Mouse (Mus musculus): ENCODE results near the gene Inpp5b.

The Inpp5b gene

GRCm38 (mm10) chr4:124751300-124752250 is 9.9 kb downstream of the Inpp5b start:
- no peak for TF ChIP-seq GATA4 (IDR thresholded peaks at IDR 0.05; ENCODE audit: insufficient replicate concordance, low read length)

GRCm38 (mm10) chr4:124752281-124753199 is 10.9 kb downstream of the Inpp5b start:
- TF ChIP-seq GATA4 (IDR thresholded peaks at IDR 0.05; ENCODE audit: insufficient replicate concordance, low read length): no peak; the same call in 1 of the 2 replicates

DNA sequence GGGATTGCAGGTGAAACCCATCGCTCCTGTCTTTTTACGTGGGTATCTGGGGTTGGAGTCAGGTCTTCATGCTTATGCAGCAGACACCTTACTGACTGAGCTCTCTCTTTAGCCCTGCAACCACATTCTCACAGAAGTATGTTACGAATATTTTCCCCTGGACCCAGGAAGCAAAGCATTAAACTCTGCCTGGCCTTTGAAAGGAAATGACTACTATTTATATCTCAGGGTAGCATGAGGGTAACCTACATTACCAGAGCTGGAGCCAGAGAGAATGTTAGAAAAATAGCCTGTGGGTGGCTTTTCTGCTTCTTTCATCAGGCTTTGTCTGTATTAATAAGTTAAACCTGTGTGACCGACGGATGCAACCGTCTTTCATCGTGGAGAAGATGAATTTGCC is 13.9 kb downstream of the Inpp5b start:
- no peak for TF ChIP-seq GATA4 (IDR thresholded peaks at IDR 0.05; ENCODE audit: insufficient replicate concordance, low read length)

- TF ChIP-seq GATA4 (IDR thresholded peaks at IDR 0.05; ENCODE audit: insufficient replicate concordance, low read length): peak; percentile 39; the same call in 1 of the 2 replicates
These were observed 17.7 kb downstream of the Inpp5b start for GRCm38 (mm10) chr4:124759305-124759811.

GRCm38 (mm10) chr4:124761201-124761600 is 19.6 kb downstream of the Inpp5b start:
- no peak for TF ChIP-seq GATA4 (IDR thresholded peaks at IDR 0.05; ENCODE audit: insufficient replicate concordance, low read length)

GRCm38 (mm10) chr4:124762858-124763452 is 21.3 kb downstream of the Inpp5b start:
- no peak for TF ChIP-seq GATA4 (IDR thresholded peaks at IDR 0.05; ENCODE audit: insufficient replicate concordance, low read length)

DNA sequence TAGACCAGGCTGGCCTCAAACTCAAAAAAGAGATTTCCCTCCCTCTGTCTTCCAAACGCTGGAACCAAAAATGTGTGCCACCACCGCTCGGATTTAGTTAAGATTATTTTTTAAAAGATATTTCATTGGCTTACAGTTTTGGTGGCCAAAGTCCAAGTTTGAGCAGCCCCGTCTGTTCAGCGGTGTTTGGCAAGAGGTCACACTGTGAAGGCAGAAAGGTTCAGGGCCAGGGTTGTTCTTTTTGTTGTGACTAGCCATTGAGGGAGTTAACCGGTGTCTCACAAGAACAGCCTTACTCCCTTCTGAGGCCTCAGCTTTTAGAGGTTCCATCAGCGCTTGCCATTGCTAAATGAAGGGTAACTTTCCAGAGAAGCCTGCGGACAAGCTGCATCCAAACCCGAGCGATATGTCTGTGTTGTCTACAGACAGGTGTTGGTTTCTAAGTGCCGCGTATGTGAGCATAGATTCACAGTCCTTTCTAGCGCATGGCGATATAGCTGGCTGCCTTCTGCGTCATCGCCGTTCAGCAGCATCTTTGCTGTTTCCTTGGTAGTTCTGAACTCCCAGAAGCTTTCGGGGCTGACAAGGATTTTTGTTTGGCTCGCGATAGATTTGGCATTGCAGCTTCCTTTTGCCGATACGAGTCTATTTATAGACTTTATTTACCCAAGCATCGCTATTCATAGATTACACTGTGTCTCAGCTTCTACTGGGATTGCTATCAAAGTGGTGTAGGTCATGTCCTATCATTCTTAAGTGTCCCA is 24.3 kb downstream of the Inpp5b start:
- TF ChIP-seq GATA4 (IDR thresholded peaks at IDR 0.05; ENCODE audit: insufficient replicate concordance, low read length): peak; percentile 86; the same call in 1 of the 2 replicates

DNA sequence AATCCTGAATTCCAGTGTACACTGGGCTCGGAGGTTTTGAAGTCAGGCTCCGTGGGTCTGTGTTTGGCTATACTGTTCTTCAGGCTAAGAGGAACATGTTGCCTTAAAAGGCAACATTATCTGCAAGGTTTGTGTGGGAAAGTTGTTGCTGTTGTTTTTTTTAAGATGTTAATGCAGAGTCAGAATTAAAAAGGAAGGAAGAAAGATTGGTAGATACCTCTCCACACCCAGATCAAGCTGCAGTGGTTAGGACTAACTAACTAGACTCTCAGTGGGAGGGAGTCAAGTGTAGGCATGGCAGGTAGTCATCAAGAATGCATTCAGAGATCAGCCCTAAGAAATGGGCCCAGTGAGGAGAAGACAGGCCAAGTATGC is 24.9 kb downstream of the Inpp5b start:
- no peak for TF ChIP-seq GATA4 (IDR thresholded peaks at IDR 0.05; ENCODE audit: insufficient replicate concordance, low read length)

- no peak for TF ChIP-seq GATA4 (IDR thresholded peaks at IDR 0.05; ENCODE audit: insufficient replicate concordance, low read length)
These were observed 27.4 kb downstream of the Inpp5b start for GRCm38 (mm10) chr4:124768963-124769591.

DNA sequence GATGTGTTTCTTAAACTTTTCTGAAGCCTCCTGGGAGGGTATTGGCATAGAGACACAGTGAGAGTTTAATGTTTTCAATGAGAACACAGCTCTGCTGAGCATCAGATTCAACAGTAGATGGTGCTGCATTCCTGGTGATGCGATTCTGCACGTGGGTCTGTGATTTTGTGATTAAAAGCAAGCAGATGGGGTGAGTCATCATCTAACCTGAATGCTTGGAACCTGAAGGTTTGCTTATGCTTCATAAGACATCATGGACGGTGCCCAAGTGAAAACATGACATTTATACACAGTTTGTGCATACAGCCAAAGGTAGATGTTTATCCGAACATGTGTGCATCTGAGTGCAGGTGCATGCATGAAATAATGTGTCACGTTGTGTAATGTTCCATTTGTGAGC is 29.0 kb downstream of the Inpp5b start:
- TF ChIP-seq GATA4 (IDR thresholded peaks at IDR 0.05; ENCODE audit: insufficient replicate concordance, low read length): no peak

DNA sequence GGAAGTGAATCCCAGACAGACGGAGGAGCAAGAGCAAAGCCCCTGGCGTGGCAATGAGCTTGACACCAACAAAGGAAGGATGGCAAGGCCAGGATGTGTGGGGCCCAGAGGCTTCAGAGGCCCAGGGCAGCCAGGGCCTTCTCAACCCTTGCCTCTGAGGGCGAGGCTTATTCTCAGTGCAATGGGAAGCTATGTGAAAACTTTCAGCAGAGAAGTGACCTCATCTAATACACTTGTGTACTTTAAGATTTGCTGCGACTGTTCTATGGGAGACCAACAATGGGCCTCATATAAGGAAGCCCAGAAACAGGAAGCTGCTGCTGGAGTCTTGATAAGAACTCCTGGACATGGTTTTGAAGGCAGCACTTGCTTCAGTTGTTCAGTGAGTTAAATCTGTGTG is 30.5 kb downstream of the Inpp5b start:
- TF ChIP-seq GATA4 (IDR thresholded peaks at IDR 0.05; ENCODE audit: insufficient replicate concordance, low read length): peak; percentile 73; the same call in 1 of the 2 replicates

- no peak for TF ChIP-seq GATA4 (IDR thresholded peaks at IDR 0.05; ENCODE audit: insufficient replicate concordance, low read length)
These were observed 31.8 kb downstream of the Inpp5b start for GRCm38 (mm10) chr4:124773449-124773848.

DNA sequence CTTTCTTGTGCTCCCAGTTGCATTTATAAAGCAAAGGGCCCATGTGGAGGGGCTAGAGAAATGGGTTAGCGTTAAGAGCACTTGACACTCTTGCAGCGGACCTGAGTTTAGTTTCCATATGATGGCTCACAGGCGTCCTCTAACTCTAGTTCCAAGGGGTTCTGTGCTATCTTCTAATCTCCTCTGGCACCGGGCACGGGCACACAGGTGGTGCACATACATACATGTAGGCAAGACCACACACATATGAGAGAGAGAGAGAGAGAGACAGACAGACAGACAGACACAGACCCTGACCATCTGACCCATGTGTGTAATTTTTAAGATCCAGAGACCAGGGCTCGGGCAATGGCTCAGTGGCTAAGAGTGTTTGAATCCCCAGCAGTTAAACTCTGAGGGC is 32.3 kb downstream of the Inpp5b start:
- TF ChIP-seq GATA4 (IDR thresholded peaks at IDR 0.05; ENCODE audit: insufficient replicate concordance, low read length): no peak

GRCm38 (mm10) chr4:124774429-124774828 is 32.8 kb downstream of the Inpp5b start:
- no peak for TF ChIP-seq GATA4 (IDR thresholded peaks at IDR 0.05; ENCODE audit: insufficient replicate concordance, low read length)

Data from liver, adult (tissue).